Mouse (Mus musculus): ENCODE measurements around the gene Dram1.
A peak's percentile ranks its signal among the peaks of the same experiment; 100 is the strongest.
"Not testable (repeated sequence)": the region's sequence is repeated elsewhere in the genome, so short reads cannot be mapped to it uniquely, and the experiment has no call there.

Dram1 gene

DNA sequence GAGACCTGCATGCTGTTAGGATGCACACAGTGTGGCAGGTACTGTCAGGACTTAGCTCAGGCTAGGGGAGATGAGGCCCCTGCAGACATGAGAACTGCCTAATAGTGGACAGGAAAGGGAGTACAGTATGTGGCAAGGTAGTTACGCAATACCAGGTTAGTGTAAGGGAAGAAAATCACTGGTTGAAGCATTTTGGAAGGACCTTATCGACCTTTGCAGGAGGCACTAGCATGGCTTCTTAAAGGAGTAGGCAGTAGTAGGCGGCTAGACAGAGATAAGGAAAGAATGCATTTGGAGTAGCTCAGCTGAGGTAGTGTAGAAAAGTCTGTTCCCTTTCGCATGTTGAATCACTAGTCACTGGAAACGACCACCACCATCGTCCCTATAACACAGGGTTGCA, 6.9 kb upstream of the Dram1 start:
- DNase-seq (ENCODE audit: low spot score) = no peak

DNA sequence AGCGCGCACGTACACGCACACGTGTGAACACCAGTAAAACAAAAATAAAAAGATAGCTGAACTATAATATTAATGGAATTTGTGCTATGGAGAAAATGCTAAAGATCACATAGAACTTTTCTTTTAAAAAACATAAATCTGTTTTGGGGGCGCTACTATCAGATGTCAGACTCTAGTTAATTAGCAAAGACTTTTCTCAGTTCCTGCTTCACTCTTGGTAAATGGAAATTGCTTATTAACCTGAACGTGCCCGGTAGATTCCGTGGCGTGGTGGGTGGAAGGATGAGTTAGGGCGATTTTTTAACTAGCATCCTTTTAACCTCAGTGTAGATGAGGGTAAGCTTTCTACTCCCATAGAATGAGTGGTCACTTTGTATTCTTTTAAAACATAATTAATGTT, 6.4 kb upstream of the Dram1 start:
- DNase-seq (ENCODE audit: low spot score) = no peak

DNA sequence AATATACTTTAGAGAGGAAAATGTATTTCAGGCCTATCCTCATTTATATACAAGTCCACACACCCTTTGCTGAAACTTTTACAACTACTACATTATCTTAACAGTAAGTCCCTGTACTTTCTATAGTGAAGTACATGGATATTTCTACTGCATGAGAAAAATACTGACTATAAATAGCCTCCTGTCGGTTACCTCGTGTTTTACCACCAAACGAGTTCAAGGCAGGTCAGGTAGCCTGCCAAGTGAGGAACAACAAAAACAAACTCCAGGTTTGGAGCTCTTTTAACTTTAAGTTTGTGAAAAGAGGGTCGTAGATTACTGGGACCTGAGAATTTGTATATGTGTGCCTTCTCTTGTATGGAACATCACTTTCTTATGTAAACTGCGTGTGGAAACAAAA, 5.2 kb upstream of the Dram1 start:
- no peak for DNase-seq (ENCODE audit: low spot score)

DNA sequence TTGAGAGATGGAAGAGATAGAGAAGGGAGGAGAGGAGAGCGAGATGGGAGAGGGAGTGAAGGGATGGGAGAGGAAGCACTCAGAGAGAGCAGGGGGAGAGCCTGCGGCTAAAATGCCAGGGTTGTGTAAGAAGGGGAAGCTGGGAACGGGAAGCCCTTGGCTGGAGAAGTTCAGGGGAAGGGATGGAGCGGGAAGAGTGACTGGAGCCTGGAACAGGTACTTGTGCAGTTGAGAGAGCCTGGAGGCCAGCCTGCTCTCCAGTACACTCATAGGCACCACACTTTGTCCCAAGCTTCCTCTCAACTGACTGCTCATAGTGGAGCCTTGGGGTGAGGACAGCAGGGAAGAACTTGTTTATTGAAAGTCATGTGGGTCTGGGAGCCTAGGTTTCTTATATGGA, 4.6 kb upstream of the Dram1 start:
- no peak for DNase-seq (ENCODE audit: low spot score)

DNA sequence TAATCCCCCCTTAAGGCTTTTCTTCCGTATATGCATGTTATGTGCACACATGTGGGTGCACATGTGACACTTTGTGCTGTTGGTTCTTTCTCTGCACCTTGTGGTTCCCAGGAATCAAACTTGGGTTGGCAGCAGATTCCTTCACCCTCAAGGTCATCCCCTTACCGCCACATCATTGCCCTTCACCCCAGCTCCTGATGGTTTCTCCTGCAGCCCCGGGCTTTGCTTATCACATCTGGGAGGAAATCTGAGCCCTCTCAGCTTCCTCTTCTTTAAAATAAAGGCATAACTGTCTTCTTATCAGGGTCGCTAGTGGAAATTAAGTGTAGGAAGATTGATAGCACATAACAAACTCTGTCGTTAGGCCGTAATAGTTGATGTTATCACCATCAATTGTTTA, 3.1 kb upstream of the Dram1 start:
- no peak for DNase-seq (ENCODE audit: low spot score)

DNA sequence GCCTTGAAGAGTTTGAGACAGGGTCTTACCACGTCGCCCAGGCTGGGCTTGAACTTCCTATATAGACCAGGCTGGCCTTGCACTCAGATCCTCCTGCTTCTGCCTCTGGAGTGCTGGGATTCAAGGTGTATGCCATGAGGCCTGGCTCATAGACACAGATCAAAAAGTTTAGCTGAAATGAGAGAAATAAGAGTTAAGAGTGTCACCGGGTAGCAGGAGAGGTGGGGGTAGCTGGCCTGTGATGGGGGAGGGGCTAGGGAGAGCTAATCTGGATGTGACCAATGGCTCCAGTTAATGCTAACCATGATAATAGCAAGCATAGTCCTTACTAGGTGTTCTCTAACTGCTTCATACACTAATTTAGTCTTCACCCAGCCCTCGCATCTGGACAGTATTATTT, 2.4 kb upstream of the Dram1 start:
- no peak for DNase-seq (ENCODE audit: low spot score)

DNA sequence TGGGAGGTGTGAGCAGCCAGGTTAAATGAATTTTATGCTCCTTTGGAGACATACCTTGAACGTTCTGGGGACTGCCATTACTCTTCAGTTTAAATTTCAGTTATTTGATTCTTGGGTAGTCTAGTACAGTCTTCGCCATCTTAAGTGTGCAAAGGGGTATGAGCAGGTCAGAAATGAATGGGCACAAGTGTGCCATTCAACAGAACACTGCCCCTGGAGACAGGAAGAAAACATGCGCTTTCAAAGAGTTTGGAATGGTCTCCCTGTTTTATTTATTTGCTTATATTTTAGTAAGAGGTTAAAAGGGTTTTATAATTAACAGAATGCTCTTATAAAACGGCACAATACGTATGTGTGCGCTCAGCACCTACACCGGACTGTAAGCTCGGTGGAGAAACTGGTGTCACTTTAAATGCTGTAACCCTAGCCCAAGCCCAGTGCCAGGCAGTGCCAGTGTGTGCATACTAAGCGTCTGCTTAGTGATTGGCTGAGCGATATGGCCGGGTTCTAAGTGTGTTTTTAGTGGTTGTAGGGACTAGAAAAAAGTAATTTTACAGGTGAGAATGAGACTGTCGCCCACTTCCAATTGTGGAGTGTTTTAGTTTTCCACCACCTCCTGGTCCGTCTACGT, 1.7 kb upstream of the Dram1 start:
- DNase-seq (ENCODE audit: low spot score) = no peak

DNA sequence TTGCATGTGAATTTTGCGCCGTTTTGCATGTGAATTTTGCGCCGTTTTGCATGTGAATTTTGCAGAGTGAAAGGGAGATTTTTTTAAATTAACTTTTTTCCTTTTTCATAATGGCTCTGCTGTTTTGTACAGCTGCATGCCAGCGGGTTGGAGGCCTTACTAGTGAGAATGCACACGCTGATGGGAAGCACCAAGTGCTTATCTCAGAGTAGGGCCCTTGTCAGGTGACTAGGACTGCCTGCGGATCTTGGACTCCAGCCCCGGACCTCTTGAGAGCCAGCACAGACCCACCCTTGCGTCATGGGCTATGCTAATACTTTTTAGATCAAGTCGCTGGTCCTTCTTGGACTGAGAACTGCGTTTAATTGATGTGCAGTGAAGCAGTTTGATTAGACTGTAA, 1.1 kb upstream of the Dram1 start:
- DNase-seq (ENCODE audit: low spot score) = no peak

DNA sequence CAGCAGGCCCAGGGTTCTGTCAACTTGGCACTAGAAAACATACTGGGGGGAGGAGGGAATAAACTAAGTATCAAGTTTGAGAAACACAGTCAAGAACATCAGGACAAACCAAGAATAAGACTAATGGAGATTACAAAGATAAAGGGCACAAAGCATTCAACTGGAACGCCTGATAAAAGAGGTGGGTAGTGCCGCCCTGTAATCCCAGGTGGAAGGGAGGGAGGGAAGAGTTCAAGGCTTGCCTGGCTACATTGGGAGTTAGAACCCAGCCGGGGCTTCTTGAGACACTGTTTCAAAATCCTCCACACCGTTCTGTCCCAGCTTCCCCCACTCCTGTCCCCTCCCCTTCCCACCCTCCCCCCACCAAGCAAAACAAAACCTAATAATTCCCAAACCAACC, 1.2 kb downstream of the Dram1 start:
- no peak for DNase-seq (ENCODE audit: low spot score)

DNA sequence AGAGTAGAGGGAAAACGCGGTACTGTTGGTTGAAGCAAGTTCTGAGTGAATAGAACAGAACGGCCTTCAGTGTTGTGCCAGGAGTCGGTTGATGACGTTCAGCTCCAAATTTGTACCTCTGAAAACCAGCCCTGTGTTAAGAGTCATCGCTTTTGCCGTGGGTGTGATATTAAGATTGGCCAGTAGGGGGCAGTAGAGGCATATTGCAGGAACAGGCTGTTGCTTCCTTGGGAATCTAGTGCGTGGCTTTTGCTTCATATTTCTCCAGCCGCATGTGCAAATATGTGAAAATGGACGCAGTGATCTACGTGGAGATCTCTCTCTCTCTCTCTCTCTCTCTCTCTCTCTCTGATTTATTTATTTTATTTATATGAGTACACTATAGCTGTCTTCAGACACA, 2.1 kb downstream of the Dram1 start:
- DNase-seq (ENCODE audit: low spot score) = peak; percentile 79

DNA sequence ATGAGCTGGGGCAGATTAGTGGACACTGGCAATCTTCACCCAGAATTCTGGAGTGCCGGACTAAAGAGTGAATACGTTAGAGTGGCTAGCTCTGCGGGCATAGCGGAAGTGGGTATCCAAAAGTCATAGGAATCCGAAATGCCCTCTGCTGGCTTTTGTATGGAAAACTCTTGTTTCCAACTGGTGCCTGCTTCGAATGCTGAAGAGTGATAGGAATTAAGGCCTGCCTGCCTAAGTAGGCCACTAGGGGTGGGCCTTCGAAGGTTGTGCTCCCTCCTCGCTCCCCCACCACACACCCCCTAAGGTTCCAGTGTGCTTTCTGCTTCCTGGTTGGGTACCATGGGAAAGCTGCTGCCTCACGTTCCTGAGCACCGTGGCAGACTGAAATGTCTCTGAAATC, 3.9 kb downstream of the Dram1 start:
- no peak for DNase-seq (ENCODE audit: low spot score)

DNA sequence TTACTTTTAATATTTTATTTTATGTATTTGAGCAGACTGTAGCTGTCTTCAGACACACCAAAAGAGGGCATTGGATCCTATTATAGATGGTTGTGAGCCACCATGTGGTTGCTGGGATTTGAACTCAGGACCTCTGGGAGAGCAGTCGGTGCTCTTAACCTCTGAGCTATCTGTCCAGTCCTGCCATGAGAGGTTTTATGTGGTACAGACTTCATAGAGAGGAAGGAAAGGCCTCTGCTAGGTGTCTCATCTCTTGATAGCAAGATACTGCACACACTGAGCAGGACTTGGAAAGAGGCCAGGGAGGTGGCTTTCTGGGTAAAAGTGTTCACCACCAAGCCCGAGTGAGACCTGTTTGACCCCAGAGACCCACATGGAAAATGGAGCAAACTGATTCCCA, 5.9 kb downstream of the Dram1 start:
- DNase-seq (ENCODE audit: low spot score) = not testable (repeated sequence)

DNA sequence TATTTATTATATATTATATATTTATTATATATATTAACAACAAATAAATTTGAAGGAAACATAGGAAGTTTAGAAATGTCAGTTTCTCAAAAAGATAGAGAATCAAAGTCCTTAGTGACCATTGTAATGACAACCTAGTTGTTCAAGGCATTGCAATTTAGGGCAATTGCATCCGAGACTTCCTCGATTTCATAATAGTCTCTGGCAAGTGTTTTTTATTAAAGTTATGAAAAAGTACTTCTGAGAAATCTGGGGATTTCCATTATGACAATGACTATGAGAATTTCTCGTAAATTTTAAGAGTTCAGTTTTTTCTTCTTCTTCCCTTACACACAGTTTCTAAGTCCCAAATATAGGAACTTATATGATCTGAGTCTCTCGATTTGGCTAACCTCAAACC, 6.4 kb downstream of the Dram1 start:
- DNase-seq (ENCODE audit: low spot score) = no peak

DNA sequence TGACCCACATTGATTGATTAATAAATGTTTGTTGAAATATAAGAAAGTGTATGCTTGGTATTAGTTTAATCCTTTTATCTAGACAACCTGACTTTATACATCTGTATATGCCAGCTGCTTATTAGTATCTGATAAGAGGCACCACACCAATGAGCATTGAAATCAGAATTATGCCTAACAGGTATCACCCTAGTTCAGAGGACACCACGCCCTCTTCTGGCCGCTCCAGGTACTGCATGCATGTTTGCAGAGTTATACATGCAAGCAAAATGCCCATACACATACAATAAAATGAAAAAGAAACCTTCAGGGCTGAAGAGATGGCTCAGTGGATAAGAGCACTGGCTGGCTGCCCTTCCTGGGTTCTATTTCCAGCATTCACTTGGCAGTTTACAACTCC, 7.1 kb downstream of the Dram1 start:
- peak; percentile 31 for DNase-seq (ENCODE audit: low spot score)

DNA sequence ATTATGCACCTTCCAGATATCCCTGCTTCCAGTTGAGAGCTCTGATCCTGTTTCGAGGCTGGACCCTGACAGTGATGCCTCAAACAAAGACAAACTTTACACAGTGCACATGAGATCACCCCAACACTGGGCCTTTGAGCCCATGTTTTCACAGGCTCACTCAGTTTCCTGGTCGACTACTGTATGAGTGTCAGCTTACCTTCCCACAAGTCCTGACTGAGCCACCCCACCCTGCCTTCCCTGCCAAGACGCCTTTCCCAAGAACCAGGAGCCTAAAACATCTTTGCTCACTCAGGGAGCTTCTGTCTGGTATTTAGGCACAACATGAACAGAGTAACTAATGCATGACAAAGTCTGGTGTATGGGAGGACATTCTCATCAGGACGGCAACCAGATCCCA, 9.6 kb downstream of the Dram1 start:
- no peak for DNase-seq (ENCODE audit: low spot score)

DNA sequence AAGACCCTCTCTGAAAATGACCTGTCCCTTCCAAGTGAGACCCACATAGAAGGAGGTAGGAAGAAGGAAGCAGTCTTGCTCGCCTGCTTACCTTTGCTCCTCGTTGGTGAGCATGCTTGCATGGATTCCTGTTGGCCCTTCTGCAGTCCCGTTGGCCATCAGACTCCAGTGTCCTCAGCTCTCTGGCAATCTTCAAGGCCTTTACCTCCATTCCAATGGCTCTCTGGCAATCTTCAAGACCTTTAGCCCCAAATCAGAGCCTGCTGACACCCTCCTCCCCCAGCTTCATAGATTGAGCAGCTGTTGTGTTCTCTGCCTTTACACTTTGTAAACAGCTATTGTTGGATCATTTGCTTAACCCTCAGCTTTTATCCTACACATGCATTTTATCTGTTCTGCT, 14.7 kb downstream of the Dram1 start:
- DNase-seq (ENCODE audit: low spot score) = no peak

DNA sequence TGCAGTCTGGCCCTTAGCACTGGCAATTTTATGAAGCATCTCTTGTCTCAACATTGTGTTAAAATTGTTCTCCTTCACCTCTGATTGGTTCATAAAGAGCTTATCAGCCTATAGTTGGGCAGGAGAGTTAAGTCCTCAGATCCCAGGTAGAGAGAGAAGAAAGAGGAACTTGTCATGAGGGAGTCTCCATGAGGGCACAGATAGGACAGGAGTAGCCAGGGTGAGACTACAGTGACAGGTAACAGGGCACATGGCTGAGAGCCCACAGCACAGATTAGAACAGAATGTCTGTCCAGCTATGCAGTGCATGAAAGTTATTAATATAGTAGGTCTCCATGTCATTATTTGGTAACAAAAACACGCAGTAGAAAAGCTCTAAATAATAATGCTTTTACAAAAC, 16.7 kb downstream of the Dram1 start:
- DNase-seq (ENCODE audit: low spot score) = no peak

DNA sequence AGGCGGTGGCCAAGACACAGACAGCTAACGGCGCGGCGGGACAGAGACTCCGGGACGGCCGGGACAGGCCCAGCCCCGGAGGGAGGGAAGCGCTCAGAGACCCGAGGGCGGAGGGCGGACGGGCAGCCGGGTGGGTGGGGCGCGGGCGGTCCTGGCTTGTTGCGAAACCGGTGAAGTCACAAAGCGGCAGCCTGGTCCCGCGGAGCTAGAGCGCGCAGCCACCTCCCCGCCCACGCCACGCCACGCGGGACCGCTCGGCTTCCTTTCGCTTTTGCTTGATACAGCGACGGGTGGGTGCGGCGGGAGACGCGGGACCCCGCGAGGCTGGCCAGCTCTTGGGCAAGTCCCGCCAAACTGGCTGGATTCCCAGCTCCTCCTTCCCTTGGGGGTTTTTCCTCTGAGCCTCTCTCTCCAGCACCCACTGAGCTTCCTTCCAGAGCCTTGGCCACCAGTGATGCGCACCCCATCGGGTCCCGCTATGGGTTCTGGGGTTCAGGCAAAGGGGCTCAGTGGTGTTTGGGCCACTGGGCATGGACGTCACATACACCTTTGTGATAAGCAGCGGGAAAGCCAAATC, 21.8 kb downstream of the Dram1 start:
- peak; percentile 71 for DNase-seq (ENCODE audit: low spot score)

DNA sequence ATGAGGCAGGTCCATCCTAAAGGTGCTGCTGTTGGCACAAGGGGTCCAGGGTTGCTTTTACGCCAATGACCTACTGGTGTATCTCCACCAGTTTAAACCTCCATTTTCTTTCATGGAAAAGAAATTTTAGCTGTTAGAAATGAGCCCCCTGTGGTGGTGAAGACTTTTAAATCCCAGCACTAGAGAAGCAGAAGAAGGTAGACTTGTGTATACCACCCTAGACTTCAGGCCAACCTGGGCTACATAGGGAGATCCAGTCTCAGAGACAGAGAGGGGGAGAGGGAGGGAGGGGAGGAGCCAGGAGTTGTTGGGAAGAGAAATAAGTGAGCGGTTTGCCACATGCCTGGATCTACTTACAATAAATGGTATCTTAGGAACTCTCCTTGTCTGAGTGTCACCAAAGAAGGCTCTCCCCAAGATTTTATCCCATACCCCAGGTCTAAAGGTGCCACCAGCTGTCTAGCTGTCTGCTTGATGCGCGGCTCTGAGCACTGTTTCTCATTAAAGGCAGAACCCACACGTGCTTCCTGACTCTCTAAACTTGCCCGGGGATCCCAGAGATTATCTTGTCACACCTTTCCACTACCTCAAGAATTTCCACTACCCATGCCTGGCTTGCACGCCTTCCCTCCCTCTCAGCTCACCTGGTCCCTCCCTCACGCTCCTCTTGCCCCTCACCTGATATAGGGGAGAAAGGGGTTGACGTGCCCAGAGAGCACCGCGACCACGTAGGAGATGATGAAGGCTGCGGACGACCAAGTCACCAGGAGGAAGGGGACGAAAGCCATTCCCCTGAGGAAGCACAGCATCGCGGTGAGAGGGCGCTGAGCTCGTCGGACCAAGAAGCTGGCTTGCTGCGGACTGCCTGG, 22.5 kb downstream of the Dram1 start:
- no peak for DNase-seq (ENCODE audit: low spot score)

DNA sequence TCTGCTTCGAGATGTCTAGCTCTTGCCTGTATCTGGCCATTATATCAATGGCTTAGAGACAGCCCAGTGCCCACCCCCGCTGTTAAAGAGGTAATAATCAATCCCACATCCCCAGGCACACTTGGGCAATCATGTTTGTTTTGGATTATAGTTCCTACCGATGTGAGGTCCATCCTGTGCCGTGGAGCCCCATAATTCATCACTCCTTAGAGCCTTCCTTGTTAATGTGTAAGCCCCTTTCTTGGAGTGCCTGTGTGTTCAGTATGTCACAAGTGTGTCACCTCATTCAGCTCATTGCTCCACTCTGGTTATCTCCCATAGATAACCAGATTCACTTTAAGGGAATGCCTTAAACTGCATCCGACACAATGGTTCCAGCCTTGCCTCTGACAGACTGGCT, 24.3 kb downstream of the Dram1 start:
- DNase-seq (ENCODE audit: low spot score) = no peak

DNA sequence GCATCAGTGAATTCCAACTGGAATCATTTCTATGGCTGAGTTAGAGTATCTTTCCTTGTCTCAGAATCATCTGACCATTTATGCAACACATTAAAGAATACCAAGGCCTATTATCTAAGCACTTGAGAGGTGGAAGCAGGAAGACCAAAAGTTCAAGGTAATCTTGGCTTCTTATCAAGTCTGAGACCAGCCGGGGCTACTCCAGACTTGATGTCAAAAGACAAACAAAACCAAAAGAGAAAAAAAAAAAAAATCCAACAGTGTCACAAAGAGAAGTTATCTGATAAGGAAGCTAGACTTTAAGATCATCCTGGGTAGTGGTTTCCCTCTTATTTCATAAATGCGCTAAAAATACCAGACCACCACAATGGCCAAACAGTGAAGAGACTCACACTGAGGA, 26.3 kb downstream of the Dram1 start:
- no peak for DNase-seq (ENCODE audit: low spot score)

DNA sequence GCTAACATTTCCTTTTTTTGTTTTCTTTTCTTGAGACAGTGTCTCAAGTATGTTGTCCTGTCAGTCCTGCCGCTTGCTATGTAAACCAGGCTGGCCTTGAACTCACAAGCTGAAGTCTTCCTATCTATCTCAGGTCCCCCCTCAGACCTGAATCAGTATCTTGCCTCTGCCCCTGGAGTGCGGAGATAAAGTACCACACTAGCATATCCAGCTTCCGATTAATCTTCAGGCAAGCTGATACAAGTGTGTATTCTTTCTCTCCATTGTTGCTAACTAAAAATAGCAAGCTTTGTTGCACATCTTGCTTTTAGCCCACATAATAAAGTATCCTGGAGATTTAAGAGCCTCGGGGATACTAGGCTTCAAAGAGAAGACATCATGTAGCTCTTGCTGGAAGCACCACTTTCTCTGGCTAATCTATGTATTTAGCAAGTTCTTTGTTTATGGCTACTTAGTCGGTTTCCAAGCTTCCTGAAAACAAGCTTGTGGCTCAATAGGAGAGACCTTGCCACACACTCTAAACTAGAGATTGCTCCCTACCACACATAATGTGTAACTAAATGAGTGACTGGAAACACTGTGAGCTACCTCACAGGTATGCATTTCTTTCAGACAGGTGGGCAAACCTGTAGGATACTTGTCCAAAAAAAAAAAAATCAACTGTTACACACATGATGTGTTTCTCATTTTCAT, 27.3 kb downstream of the Dram1 start:
- no peak for DNase-seq (ENCODE audit: low spot score)

DNA sequence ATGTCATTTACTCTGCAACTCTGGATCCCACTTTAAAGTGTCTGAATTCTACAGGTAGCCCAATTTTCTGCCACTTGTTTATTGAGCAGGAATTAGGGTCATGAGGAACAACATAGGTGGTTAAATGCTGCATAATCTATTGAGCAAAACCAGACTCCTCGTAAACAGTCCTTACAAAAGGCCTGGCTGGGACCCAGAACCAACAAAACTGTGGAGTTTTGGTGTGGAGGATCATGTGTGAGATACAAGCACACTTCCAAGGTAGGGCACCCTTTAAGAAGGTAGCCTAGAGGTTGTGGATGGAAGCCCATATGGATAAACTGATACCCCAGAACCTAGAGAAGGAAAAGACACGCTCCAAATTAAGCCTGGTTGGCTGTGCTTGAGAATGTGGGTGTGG, 28.2 kb downstream of the Dram1 start:
- no peak for DNase-seq (ENCODE audit: low spot score)

Measured in T-cell, adult 2 months (primary cell).